Mouse (Mus musculus) thymus, adult 18-20 months (tissue): ENCODE measurements around the gene Lce3f.

ENCODE experiments used
- DNase-seq, 2 experiments: peaks; one replicate each; pipeline ENCODE4 v3.0.0; 2022; ENCODE audit warnings: mixed read lengths in 2 of 2

Gene Lce3f

DNA sequence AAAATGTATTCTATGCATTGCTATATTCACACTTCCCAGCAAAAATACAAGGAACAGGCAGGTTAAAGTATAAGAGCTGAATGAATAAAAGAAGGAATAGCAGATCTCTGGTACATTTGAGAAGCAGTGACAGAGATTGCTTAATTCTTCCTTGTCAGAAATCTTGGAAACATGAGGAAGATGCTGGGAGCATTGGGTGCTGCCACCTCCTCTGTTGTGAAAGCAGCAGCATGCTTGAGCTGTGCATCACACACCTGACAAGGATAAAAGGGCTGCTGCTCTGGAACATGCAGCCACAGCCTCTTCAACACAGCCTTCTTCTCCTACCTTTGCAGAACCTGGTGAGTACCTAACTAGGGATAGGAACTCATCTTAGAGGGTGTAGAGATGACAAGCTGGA is at the start of gene Lce3f:
Gene Lce3f (plus strand): TSS at position 301 of the 400 bp plus-strand sequence.
- DNase-seq = no peak

DNA sequence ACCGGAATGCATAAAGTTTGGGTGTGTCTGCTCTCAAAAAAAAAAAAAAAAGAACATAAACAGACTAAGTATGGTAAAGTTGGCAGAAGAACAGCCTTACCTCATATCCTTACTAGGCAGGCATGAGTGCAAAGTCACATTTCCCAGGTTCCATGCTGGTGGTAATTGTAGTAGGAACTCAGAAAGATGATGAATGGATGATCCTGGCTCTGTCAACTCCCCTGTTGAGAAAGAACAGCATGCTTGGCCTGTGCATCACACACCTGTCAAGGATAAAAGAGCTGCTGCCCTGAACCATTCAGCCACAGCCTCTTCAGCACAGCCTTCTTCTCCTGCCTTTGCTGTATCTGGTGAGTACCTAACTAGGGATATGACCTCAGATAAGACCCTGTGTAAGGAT is 47.8 kb upstream of the Lce3f start, which contains the start of gene Lce3c:
Gene Lce3c (plus strand): TSS at position 301 of the 400 bp plus-strand sequence.
- no peak for DNase-seq

DNA sequence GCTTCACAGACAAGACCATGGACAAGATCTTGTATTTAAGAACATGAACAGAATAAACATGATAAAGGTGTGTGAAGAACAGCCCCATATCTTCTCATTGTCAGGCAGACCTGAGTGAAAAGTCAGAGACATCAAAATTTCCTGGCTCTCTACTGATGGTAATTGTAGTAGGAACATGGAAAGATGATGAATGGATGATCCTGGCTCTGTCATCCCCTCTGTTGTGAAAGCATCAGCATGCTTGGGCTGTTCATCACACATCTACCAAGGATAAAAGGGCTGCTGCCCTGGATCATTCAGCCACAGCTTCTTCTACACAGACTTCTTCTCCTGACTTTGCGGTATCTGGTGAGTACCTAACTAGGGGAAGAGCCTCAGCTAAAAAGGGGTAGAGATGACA is 34.9 kb upstream of the Lce3f start, which contains the start of gene Lce3d:
Gene Lce3d (plus strand): TSS at position 301 of the 400 bp plus-strand sequence.
- DNase-seq = no peak

DNA sequence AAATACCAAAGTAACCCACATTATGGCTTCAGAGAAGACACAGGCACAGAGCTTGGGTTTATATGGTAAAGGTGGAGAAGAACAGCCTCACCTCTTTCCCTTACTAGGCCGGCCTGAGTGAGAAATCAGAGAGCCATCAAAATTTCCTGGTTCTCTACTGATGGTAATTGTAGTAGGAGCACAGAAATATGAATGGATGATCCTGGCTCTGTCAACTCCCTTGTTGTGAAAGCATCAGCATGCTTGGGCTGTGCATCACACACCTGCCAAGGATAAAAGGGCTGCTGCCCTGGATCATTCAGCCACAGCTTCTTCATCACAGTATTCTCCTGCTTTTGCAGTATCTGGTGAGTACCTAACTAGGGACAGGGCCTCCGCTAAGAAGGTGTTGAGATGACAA is 25.3 kb upstream of the Lce3f start, which contains the start of gene Lce3e:
Gene Lce3e (plus strand): TSS at position 301 of the 400 bp plus-strand sequence.
- no peak for DNase-seq

GRCm38 (mm10) chr3:92978484-92978883 is 13.5 kb upstream of the Lce3f start:
- no peak for DNase-seq

- no peak for DNase-seq
These were observed 6.7 kb downstream of the Lce3f start for GRCm38 (mm10) chr3:92998691-92999090.

DNA sequence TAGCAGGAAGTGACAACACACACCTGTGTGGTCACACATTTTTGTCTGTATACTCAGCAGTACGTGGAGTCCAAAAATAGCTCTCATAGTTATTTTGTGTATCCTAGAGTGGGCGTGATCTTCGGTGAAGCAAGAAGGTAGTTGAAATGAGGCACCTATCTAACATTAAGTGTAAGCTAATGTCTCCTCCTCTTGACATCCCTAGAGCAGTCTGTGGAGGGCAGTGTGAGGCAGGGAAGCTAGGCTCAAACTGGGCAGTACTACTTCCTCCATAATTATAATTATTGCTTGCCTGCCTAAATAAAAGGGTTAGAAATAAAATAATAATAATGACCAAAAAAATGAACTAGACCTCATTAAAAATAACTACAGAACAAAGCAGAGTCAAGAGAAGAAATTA is 8.6 kb downstream of the Lce3f start:
- no peak for DNase-seq

DNA sequence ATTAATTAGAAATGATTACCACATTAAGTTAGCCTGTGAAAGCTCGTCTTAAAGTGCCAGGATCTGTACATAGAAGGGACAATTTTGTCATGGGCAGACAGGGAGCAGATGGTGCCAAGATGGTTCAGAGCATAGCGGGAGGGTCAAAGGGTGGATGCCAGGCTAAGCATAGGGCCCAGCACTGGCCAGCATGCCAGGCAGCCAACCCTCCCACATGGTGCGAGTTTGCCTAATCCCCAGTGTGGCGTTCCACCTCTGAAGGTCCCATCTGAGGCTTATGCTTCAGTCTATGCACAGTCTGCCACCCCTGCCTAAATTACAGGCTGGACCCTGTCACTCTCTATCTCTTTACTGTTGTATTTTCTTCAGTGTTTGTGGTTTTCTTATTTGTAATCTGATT is 10.8 kb downstream of the Lce3f start:
- no peak for DNase-seq

- no peak for DNase-seq
These were observed 22.4 kb downstream of the Lce3f start for GRCm38 (mm10) chr3:93014378-93014801.

DNA sequence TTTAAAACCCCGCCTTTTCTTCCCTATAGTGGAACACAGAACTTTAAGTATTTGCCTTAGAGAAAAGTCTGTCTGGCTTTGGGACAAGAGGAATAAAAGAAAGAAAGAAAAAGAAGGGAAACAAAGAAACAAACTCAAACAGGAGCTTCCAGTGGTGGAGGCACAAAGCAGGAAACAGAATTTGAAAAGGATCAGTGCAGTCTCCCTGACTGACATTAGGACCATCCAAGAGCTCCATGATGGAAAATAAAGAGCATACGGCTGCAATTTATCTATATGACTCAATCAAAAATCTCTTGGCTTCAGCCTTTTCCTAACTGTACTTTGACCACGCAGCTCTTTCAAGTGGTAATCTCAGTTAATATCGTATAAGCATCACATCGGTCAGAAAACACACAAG is 22.8 kb downstream of the Lce3f start:
- no peak for DNase-seq

DNA sequence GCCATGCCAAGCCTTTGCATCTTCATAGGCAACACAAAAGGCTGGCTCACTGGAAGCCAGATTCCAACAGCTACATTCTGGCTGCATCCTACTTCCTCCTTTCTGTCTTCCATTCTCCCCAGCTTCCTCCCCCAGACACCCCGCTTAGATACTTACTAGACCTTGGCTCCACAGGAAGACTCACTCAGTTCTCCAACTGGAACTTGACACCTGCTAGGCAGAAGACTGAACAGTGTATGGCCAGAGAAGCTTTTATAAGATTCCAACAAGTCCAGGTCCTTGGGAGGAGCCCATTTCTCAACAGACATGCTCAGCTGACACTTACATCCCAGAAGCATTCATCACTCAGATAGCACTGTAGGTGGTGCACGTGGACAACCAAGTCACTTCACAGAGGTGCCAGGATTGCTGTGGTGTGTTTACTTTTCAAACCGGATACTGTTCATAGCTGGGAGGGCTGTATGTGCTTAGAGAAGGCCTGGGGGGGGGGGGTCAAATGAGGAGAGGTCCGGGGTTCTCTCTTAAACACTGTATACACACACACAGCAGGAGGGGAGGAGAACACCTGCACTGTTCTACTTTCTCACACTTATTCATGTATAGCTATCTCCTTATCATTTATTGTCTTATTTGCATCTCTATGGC is 23.6 kb downstream of the Lce3f start, which contains the start of gene Crct1:
Gene Crct1 (minus strand): TSS at position 228 of the 645 bp plus-strand sequence.
- no peak for DNase-seq

DNA sequence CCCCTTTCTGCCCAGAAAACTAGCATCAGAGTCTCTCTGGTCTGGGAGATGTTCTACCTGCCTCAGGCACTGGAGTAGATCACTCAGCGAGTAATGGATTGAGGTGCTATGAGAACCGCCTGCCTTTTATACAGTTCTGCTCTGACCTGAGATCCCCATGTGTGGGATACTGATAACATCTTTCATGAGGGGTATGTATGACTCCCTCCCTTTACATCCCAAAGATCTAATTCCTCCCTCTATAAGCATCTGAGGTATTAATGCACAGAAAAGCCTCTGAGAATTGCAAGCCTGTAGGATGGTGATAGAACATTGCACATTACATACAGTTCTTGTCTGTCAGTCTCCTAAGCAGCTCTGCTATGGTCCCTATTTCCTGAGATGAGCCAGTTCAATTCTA is 26.9 kb downstream of the Lce3f start, which contains the start of gene Lce1m:
Gene Lce1m (minus strand): TSS at position 101 of the 400 bp plus-strand sequence.
- no peak for DNase-seq

- no peak for DNase-seq
These were observed 29.1 kb downstream of the Lce3f start for GRCm38 (mm10) chr3:93021171-93021570.

GRCm38 (mm10) chr3:93023411-93024184 is 31.6 kb downstream of the Lce3f start:
- no peak for DNase-seq

GRCm38 (mm10) chr3:93025486-93025885 is 33.5 kb downstream of the Lce3f start:
- DNase-seq = no peak

GRCm38 (mm10) chr3:93031450-93031849 is 39.4 kb downstream of the Lce3f start:
- DNase-seq = no peak
